Mouse (Mus musculus): Measurements from ENCODE around the gene Pdk2. TPM values are rescaled to one million over a fixed set of nuclear protein-coding genes. Genes with fewer than 3 reads are reported as not detected.

Pdk2 gene
- total RNA-seq (2021), result 100 to 1,000 TPM; 421 to 452 TPM
- long read RNA-seq, experiment 1, transcript Pdk2-201 (11 exons, 2,246 nt), result major isoform, 493 of 567 reads
- long read RNA-seq, experiment 1, partial matches to known transcripts, result 31 of 567 reads
- long read RNA-seq, experiment 1, other reads (novel, unspliced or antisense), result 43 of 567 reads
- long read RNA-seq, experiment 2, transcript Pdk2-201 (11 exons, 2,246 nt), result major isoform, 198 of 253 reads
- long read RNA-seq, experiment 2, partial matches to known transcripts, result 11 of 253 reads
- long read RNA-seq, experiment 2, other reads (novel, unspliced or antisense), result 44 of 253 reads

DNA sequence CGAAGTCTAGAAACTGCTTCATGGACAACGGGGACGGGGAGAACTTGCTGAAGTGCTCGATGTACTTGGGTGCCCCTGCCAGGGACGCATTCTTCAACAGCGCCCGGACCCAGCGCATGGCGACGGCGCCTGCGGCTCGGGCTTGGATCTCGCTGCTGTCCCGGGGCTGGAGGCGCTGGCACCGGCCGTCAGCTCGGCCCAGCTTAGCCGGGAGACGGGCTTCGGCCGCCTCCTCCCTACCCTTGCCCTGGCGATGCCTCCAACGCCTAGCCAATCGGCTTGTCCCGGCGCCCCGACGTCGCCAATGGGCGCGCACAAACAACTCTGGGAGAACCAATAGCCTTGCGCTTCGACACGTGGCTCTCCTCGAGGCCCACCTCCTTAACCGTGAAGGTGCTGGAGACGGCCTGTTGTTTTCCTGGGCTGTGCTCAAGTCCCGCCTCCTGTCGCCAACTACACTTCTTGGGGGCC, at the start of gene Pdk2:
Gene Pdk2, minus strand, starts transcription at position 216 of the 471 bp plus-strand sequence.
- DNase-seq, result peak; percentile 96 to 99

DNA sequence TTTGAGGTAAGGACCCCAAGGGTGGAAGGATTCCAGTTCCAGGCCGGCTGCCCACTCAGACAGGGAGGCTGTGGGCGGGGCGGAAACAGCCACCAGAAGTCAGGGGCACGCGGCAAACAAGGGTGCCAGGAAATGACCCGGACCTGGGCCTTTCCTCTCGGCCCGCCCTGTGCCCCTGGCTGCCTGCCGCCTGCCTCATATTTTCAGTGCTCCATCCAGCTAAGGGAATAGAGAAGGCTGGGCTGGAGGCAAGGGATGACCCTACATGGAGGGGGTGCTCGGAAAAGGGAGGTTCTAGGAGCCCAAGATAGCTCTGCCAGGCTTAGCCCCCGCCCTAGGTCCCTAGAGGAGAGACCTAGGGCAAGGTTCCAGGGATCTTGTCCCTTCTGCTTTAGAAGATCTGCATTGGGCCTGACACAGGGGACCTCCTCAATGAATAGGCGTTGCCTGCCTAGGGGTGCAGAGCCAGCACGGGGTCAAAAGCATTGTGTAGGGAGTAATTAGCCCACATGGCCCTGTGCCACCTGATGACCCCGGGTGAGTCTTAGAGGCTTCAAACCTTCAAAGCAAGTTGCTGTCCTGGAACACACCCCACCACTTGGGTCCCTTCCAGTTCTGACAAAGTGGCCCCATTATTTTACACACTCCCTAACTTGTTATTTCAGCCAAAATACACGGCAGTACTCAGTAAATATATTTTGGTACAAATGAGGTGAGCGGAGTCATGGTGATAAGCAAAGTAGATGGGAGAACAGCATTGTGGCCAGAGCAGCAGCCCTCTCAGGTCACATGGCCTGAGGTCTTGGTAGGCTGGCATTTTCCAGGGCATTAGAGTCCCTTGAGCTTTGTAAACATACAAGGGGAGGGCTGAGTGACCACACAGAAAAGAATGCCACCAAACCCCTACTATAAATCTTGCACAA, 48.0 kb upstream of the Pdk2 start:
- peak; percentile 71 to 87 for DNase-seq

DNA sequence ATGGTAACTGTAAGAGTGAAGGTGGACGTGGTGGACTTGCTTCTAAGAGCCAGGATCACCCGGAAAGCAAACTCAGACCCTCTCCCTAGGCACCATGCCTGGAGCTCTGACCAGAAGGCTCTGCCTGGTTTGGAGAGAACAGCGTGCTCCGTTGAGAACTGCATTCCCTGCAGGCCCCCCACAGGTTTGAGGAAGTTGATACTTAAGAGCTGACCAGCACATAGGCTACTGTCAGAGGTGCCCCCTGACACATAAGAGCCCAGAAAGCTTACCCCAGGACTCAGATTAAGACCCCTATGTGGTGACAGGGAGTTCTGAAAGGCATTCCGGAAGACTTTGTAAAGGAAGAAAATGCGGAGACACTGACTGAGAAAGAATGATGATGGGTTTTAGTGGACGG, 47.1 kb upstream of the Pdk2 start:
- DNase-seq, result no peak

DNA sequence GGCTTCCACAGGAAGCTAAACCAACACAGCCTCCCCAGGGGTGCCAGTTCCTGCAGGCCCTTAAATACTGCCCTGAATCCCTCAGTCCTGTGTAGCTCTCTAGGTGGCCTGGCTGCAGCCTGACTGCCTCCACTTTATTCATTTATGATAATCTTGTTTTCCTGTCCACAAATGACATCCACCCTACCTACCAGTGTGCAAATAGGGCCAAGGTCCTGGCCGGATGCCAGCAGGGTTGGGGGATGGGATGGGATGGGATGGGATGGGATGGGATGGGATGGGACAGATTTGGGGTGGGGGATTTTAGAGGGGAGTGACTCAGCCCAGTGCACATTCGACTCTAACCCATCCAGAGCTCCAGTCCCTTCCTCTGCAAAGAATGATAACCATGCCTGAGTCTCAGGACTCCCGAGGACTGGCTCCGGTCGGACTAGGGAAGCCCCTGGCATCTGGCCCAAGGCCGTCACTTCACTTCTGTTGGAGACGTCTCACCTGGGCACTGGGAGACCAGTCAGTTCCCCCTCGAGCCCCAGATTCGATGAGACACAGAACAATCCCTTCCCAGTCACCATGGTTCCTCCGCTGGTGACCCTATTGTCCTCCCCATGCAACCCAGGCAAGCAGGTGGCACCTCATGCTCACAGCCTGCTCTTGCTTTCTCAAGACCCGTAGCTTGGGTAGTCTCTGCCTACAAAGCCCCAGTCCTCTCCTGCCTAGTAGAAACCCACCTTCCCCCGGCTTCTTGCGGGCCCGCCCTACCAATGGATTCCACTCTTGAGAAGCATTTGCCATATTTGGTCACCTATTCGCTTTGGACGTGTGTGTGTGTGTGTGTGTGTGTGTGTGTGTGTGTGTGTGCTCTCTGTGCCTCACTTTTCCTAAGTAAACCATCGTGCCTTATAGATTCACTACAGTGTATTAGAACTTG, 46.4 kb upstream of the Pdk2 start:
- DNase-seq, result no peak

DNA sequence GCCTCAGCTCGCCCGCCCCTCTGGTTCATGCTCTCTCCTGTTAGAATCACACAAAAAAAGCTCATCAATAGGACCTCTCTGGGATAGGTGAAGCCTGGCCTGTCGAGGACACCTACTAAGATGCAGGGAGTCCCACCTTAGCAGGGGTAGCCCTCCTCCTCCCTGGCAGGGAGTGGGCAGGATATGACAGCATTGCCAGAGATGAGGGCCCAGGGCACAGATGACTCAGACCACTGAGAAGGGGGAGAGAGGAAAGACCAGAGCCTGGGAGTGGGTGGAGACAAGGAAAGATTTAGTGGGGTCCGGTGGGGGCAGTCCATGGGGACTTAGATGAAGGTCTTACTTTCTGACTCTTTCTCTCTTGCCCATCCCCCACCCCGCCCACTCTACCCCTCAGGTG, 45.1 kb upstream of the Pdk2 start:
- DNase-seq, result no peak

DNA sequence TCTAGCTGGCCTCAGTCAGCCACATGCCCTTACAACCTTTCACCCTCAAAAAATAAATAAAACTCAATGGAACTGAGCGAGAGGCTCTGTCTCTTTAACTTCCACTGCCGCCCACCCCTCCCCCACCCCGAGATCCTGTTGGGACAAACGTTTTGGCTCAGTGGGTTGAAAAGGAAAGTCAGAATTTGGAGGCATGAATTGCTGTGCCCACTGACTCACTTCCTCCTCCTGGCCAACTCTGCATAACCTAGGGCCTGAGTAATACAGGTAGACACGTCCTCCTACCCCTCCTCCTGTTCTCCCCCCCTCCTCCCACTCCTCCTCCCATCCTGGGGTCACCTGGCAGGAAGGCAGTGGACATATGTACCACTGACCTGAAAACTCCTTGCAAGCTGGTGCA, 44.6 kb upstream of the Pdk2 start:
- no peak for DNase-seq

DNA sequence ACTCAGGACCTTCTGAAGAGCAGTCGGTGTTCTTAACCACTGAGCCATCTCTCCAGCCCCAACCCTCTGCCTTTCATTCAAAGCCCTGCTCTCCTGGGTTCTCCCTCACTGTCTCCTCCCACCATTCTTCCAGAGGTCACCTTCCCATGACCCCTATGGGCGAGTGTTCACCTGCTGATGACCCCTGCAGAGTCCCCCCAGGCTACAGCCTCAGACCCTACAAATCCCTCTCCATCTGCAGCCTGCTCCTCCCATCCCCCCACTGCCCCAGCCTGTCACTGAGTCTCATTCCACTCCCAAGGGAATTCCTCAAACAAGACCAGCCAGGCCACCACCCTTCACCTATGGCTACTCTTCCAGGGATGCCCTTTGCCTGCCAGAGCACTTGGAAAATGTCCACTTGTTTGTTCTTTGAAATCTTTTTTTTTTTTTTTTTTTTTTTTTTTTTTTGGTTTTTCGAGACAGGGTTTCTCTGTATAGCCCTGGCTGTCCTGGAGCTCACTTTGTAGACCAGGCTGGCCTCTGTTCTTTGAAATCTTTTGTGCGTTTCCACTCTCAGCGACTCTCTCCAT, 43.7 kb upstream of the Pdk2 start:
- no peak for DNase-seq

DNA sequence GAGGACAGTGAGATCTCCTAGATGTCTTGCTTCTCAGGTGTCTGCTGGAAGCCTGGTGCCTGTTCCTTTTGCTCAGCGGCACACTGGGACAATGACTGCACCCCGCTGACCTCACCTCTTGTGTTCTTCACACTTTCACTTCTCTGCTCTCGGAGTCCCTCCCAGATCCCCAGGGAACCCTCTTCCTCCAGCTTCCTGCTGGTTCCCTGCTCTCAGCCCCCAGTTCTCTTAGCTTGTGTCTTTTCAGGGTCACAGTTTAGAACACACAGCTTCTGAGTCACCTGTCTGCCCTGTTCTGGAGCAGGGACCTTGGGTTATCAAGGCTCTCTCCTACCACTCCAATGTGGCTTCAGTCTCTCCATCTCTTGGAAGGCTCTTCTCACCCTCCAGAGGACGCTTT, 43.0 kb upstream of the Pdk2 start:
- DNase-seq, result no peak

DNA sequence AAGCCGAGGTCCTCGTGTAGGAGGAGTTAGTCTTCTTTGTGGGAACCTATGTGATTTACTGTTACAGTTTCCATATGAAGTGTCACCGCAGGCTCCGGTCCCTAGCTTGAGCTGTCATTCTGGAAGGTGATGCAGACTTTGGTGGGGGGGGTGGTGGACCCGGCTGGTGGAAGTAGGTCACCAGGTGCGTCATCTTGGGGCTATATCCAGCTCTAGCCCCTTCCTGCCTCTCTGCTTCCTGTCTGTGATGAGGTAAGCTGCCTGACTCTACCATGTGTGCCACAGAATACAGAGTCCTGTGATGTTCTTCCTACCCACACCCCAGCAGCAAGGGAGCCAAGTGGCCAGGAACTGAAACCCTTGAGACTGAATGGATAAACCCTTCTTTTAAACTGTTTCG, 41.7 kb upstream of the Pdk2 start:
- DNase-seq, result no peak

DNA sequence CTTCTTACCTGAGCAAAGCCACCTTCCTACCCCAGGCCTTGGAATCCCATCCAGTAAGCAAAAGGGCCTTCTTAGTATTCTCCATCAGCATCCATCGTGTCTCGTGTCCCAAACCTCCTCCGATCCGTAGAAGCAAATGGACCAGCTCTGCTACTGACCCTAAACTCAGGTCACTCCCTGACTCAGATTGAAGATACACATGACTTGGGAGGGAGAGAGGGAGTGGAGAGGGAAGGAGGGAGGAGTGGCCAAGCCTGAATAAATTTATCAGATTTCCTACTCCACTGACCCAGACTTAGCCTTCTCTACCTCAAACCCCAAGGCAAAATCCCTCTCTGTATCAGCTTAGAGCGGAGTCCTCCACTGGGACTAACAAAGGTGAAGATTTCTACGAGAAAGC, 39.6 kb upstream of the Pdk2 start:
- DNase-seq, result no peak

DNA sequence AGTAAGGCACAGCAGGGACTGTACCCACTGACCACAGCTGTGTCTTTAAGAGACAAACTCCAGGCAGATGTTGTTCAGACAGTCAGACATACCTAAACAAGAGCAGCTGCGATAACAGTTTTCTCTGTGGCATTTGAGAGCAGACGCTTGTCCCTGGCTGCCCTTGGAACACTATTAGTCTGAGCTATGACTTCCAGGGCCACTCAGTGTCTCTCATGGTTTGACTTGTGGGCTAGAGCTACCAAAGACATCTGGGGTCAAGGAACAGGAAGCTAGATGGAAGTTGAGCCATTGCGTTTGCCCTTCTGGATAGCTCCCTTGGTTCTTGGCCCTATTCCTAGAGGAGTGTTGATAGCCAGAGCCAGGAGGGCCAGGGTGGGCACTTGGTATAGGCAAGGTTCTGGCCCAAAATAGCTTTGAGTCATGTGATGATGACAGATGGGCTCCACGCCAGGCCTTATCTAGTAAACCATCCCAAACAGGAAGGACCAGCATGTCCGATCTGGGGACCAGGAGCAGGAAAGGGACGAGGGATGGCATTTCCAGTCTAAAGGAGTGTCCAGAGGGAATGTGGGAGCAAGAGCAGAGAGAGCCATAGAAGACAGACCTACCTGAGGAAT, 38.2 kb upstream of the Pdk2 start:
- no peak for DNase-seq

DNA sequence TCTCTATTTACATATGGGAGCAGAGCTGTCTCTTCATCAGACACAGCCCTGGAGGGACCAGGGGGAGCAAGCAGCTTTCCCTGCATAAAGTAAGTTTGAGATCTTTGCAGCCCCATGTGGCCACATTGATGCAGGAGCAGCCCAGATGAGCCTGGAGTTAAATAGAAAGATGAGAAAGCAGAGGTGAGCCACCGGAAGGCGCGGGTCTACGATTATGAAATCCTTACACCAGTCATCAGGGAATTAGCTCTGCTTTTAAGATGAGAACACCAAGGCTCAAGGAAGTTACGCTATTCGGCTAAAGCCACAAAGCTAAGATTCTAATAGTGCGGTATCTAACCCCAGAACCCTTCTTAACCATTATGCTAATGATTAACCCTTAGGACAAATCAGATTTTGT, 36.8 kb upstream of the Pdk2 start:
- no peak for DNase-seq

DNA sequence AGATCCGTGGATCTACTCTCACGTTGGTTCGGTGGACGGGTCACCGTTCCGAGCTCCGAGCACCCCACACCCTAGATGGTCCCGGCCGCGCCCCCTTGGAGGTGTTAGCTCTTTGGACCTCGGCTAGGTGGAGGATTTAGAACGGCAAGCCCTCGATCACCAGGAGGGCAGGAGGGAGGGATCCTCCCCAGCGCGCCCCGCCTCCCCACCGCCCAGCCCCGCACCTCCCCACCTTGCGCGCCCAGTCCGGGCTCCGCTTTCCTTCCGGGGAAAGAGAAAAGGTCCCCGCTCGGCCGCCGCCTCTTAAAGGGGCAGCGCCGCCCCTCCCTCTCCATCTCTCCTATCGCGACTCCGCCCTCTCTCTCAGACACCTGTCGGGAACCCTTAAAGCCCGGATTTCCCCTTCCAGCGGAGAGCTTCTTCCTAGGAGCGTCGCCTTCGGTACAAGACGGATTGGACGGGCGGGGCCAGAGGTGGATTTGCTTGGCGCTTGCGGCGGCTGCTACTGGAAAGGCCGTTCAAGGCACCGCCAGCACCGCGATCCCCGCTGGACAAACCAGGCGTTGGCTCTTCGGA, 35.5 kb upstream of the Pdk2 start, which contains the start of gene Itga3:
Gene Itga3, minus strand, starts transcription at position 266 of the 576 bp plus-strand sequence.
- peak; percentile 74 to 85 for DNase-seq

DNA sequence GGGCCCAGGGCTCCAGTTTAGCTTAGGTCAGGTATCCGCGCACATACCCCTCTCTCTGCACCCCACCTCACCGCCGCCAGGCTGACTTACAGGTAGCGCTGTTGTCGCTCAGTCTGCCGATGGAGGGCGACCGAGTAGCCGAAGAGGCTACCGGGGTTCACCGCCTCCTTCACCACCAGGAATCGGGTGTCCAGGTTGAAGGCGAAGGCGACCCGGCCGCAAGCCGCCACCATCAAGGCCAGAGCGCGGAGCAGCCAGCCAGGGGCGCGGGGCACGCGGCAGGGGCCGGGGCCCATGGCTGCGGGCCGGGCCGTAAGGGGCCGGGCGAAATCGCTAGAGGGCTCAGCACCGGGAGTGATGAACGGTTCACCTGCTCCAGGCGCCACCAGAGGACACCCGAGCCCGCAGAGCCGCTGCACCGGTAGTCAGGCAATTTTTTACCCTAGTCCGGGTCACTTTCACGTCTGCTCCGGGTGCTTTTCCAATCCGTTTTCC, 34.9 kb upstream of the Pdk2 start:
- DNase-seq, result peak; percentile 59 to 74

DNA sequence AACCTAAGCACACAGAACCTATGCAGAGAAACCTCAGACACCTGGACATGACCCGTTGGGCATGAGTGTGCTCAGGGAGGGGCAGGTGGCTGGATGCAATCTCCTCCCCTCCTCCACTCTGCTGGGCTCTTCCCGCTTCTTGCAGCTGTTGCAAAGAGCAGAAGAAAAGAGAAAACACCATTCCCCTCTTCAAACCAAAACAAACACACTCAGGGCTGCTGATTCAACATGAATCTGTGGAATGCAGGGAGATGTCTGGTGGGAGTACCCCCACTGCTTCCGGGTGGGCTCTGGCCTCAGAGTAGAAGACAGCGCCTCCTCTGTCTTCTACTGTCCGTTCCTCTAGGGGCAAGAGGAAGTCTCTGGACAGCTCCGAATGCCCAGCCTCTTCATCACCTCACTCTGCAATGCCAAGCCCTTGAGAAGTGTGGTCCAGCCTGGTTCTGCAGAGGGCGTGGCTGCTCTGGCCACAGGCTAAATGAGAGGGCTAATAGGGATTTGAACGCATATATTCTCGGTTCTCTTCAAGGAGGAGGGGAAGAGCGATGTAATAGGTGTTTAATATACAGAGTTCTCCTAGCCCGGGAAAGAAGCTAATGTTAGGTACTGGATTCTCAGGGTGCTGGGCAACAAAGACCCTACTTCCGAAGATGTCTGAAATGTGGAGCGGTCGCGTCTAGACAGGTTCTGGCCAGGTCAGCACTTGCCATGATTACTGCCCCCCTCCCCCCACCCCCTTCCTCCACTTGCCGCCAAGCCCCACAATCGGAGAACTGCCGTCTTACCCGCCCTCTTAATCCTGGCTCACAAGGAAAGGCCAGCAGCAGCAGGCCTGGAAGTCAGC, 34.3 kb upstream of the Pdk2 start:
- no peak for DNase-seq

DNA sequence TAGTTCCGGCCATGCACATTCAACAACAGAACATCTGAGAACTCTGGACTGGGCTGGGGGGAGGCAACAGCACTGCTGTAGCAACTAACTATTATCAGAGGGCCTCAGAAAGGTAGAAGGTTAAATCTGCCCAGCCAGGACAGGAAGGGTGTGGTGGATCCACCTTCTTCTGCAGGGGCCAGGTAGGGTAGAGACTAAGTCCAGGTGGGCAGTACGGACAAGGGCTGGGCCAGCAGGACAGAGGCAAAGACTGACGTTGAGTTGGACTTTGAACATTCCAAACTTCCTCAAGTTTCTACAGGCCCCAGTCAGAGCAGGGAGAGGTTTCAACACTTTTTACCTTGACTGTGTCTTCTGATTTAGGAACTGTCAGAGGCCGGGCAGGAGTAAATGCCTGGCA, 33.5 kb upstream of the Pdk2 start:
- no peak for DNase-seq

DNA sequence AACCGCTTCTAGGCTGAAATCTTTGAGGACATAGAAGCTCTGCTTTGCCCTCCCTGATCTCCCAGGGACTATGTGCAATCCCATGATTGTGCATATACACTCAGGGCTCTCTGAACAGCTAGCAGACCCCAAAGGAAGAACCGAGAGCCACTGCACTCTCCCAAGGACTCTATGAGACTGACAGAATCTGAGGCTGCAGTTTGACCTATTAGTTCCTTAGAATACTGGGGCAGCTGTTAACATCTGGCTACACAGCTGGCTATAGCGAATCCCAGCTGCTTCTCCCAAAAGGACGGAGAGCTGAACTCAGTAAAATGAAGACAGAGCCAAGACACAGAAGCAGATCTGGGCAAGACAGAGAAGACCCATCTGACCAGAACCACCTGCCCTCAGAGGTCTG, 32.7 kb upstream of the Pdk2 start:
- DNase-seq, result peak in 1 of 2 experiments; percentile 51

DNA sequence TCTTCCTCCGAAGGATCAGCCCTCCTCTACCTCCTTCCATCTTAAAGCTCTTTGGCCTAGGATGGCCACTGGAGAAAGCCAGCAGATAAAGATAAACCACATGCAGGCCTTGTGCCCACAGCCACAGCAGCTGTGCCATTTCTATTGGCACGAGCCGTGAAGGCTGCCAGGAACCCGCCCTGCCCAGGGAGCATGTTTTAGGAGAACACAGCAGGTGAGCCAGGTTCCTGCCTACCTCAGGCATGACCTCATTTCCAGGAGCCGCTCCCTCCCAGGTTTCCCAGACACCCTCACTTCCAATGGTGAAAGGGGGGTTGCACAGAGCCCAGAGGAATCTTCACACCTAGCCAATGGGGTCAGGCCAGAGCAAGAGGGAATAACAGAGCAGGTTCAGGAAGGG, 31.6 kb upstream of the Pdk2 start:
- DNase-seq, result peak in 1 of 2 experiments; percentile 42

DNA sequence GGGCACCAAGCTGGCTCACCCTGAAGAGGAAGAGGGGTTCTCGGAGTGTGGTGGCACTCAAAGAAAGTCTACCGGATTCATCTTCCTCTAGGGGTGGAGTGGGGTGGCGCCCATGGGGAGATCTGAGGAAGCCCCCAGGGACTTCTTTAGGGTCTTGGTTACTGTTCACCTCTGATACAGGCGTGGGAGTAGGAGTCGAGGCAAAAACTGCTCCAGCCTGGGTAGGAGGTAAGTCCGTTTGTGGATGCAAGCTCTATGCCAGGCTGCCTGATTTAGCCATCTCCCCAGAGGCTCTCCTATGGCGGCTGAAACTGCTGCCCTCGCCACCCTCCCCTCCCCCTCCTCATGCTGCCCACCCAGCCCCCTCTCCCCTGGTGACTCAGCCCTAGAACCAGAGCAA, 31.0 kb upstream of the Pdk2 start:
- no peak for DNase-seq

DNA sequence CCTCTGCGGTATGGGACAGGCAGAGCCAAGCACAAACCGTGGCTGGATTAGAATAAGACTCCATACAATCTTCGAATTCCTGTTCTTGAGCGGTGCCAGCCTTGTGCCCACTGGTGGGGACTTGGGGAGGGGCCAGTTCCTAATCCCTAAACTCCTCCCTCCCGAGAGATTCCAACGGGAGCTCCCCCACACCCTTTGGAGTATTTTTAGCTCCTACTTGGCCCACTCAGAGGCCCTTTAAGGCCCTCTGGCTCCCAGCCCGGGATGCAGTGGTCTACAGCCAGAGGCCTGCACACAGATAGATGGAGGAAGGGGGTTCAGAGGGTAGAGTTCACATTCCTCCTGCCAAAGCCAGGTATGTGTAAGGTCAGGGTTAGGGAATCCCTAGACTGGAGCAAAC, 30.1 kb upstream of the Pdk2 start:
- peak; percentile 54 to 60 for DNase-seq

Measured in heart, adult 18-20 months (tissue).